Mouse (Mus musculus) kidney, adult 2 months (tissue): ENCODE data around the gene Bckdha.

ENCODE experiments used
- CTCF ChIP-seq: fragments of 200-500 bp; conservative IDR thresholded peaks from 2 replicates; pipeline ENCODE4 v1.5.1; 2011; ENCODE audit warnings: low read depth, mild to moderate bottlenecking, control low read depth, low read length, moderate library complexity, mixed read lengths; ENCODE audit not compliant: insufficient read depth, insufficient read length
- POLR2A ChIP-seq: fragments of 200-500 bp; IDR thresholded peaks from one replicate; pipeline ENCODE4 v1.6.1; 2011; ENCODE audit warnings: low read depth, low read length, control low read depth

- no peak for TF ChIP-seq CTCF
- no peak for TF ChIP-seq POLR2A
These were observed 7.6 kb upstream of the Bckdha start for GRCm38 (mm10) chr7:25666381-25666780.
